Mouse (Mus musculus): ENCODE data around the gene Gpc6. TPM values are rescaled to one million over a fixed set of nuclear protein-coding genes. Genes with fewer than 3 reads are reported as not detected.
A peak's percentile ranks its signal among the peaks of the same experiment; 100 is the strongest.

Gene Gpc6
- total and polyA plus RNA-seq, 2 experiments from 2014 or later, result 11.0 to 17.1 TPM

DNA sequence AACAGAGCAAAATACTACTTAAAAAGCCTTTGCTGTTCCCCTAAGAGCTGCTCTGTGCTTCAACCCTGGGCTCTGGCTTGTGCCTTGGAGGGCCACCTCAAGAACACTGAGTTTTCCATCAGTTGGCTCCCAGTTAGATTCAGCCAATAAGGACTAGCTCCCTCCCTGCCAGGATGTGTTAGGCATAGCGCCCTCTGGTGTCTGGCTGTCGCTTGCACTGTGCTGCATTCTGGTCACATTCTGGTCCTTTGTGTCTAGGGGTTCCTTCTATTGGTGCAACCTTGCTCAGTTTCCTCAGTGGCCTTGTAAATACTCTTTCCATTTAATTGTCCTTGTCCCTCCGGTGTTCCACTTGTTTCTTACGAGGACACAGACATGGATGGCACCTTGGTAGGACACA lies 1037.3 kb downstream of the Gpc6 start:
- ATAC-seq (ENCODE audit: insufficient read depth, low read depth), result no peak
- TF ChIP-seq CTCF (IDR thresholded peaks at IDR 0.05; ENCODE audit: low read depth) (peak; percentile 46), EP300 (IDR thresholded peaks at IDR 0.05; ENCODE audit: low read depth) (no peak)
- WGBS, result 58% methylated on average over 4 of the region's 4 CpGs
- no peak overlapping the region for H3K27ac ChIP-seq (ENCODE audit: low read depth)
- no peaks in the 10 kb centered on the region for H3K4me1 ChIP-seq (ENCODE audit: control insufficient read depth, insufficient read depth)
- DNase-seq (ENCODE audit: low spot score), result no peak
- peaks cover 67% of the 10 kb centered on the region for H3K27me3 ChIP-seq (ENCODE audit: control insufficient read depth, insufficient read depth, low read length)
- H3K9me3 ChIP-seq (replicated peaks; ENCODE audit: control insufficient read depth, low read length), result no peaks in the 10 kb centered on the region
- no peaks in the 10 kb centered on the region for H3K36me3 ChIP-seq (replicated peaks; ENCODE audit: control insufficient read depth, insufficient read depth, low read length)
- H3K9ac ChIP-seq (replicated peaks; ENCODE audit: low read depth, low read length), result no peak overlapping the region
- no peak overlapping the region for H3K4me3 ChIP-seq (ENCODE audit: low read depth, low read length)
- H3K4me2 ChIP-seq (ENCODE audit: low read depth, low read length), result no peak overlapping the region

DNA sequence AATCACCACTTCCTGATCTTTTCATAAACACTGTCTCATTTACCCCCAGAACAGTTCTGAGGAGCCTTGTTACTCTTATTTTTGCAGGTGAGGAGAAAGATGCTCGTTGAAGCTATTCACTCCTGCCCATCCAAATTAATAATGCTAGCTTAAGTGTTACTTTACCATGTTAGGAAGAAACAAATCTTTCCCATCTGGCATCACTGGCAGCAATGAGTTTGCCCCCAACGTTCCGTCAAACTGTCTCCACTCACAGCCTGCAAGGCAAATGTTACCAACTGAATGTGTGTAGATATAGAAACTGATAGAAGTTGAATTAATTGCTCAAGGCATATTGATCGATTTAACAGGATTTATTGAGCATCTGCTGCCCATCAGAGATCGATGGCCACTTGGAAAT lies 1047.5 kb downstream of the Gpc6 start:
- Histone ChIP-seq H3K9ac (replicated peaks; ENCODE audit: low read depth, low read length) (no peak overlapping the region), H3K4me3 (ENCODE audit: low read depth, low read length) (no peak overlapping the region), H3K9me3 (replicated peaks; ENCODE audit: control insufficient read depth, low read length) (no peaks in the 10 kb centered on the region), H3K27me3 (ENCODE audit: control insufficient read depth, insufficient read depth, low read length) (peaks cover 52% of the 10 kb centered on the region), H3K4me1 (ENCODE audit: control insufficient read depth, insufficient read depth) (no peaks in the 10 kb centered on the region), H3K4me2 (ENCODE audit: low read depth, low read length) (no peak overlapping the region), H3K27ac (ENCODE audit: low read depth) (no peak overlapping the region), H3K36me3 (replicated peaks; ENCODE audit: control insufficient read depth, insufficient read depth, low read length) (no peaks in the 10 kb centered on the region)
- DNase-seq (ENCODE audit: low spot score) (no peak), ATAC-seq (ENCODE audit: insufficient read depth, low read depth) (no peak)
- no peak for TF ChIP-seq CTCF (IDR thresholded peaks at IDR 0.05; ENCODE audit: low read depth)
- no peak for TF ChIP-seq EP300 (IDR thresholded peaks at IDR 0.05; ENCODE audit: low read depth)
- WGBS, result 76% methylated on average over 5 of the region's 5 CpGs

DNA sequence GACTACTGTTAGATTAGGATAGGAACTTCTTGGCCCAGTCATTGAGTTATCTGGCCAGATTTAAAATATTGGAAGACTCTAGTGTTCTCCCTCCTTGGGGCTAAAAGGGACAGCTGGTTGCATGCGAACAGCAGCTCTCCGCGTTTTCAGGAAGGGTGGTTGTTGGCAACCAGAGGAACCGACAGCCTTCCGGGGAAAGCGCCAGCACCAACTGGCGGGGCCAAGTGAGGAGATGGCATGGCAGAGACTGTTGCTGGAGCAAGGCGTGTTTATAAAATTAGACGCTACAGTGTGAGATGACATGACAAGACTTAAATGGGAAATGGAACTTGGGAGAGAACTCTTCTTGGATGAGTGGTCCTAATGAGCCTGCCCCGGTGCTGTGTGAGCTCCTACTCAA lies 1056.4 kb downstream of the Gpc6 start:
- peaks cover 7% of the 10 kb centered on the region; the same call in 1 of the 2 replicates for H3K9me3 ChIP-seq (replicated peaks; ENCODE audit: control insufficient read depth, low read length)
- no peaks in the 10 kb centered on the region for H3K36me3 ChIP-seq (replicated peaks; ENCODE audit: control insufficient read depth, insufficient read depth, low read length)
- ATAC-seq (ENCODE audit: insufficient read depth, low read depth) (no peak), DNase-seq (ENCODE audit: low spot score) (no peak)
- 93% methylated on average over 10 of the region's 10 CpGs for WGBS
- no peak overlapping the region for H3K9ac ChIP-seq (replicated peaks; ENCODE audit: low read depth, low read length)
- H3K4me1 ChIP-seq (ENCODE audit: control insufficient read depth, insufficient read depth), result no peaks in the 10 kb centered on the region
- TF ChIP-seq EP300 (IDR thresholded peaks at IDR 0.05; ENCODE audit: low read depth) (no peak), CTCF (IDR thresholded peaks at IDR 0.05; ENCODE audit: low read depth) (no peak)
- peaks cover 20% of the 10 kb centered on the region for H3K27me3 ChIP-seq (ENCODE audit: control insufficient read depth, insufficient read depth, low read length)
- no peak overlapping the region for H3K4me3 ChIP-seq (ENCODE audit: low read depth, low read length)
- no peak overlapping the region for H3K4me2 ChIP-seq (ENCODE audit: low read depth, low read length)
- H3K27ac ChIP-seq (ENCODE audit: low read depth), result no peak overlapping the region

DNA sequence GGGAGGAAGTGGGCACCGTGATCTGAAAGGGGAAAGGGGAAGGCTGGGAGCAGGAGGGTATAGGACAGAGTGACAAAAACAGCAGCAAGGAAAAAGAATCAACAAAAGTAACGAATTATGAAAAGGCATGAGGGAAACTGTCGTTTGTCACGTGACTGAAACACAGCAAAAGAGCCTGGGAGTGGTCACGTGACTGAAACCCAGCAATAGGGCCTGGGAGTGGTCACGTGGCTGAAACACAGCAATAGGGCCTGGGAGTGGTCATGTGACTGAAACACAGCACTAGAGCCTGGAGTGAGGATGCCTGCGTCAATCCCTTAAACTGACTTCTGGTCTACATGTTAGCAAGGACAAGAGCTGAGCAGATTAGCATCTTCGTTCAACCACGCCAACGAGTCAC lies 1063.3 kb downstream of the Gpc6 start:
- peaks cover 62% of the 10 kb centered on the region for H3K27me3 ChIP-seq (ENCODE audit: control insufficient read depth, insufficient read depth, low read length)
- H3K4me1 ChIP-seq (ENCODE audit: control insufficient read depth, insufficient read depth), result no peaks in the 10 kb centered on the region
- 82% methylated on average over 10 of the region's 10 CpGs for WGBS
- no peaks in the 10 kb centered on the region for H3K36me3 ChIP-seq (replicated peaks; ENCODE audit: control insufficient read depth, insufficient read depth, low read length)
- DNase-seq (ENCODE audit: low spot score), result no peak
- no peak overlapping the region for H3K4me3 ChIP-seq (ENCODE audit: low read depth, low read length)
- no peak overlapping the region for H3K27ac ChIP-seq (ENCODE audit: low read depth)
- TF ChIP-seq EP300 (IDR thresholded peaks at IDR 0.05; ENCODE audit: low read depth), result no peak
- TF ChIP-seq CTCF (IDR thresholded peaks at IDR 0.05; ENCODE audit: low read depth), result no peak
- no peaks in the 10 kb centered on the region; the same call in 1 of the 2 replicates for H3K9me3 ChIP-seq (replicated peaks; ENCODE audit: control insufficient read depth, low read length)
- H3K9ac ChIP-seq (replicated peaks; ENCODE audit: low read depth, low read length), result no peak overlapping the region
- ATAC-seq (ENCODE audit: insufficient read depth, low read depth), result no peak
- H3K4me2 ChIP-seq (ENCODE audit: low read depth, low read length), result no peak overlapping the region

DNA sequence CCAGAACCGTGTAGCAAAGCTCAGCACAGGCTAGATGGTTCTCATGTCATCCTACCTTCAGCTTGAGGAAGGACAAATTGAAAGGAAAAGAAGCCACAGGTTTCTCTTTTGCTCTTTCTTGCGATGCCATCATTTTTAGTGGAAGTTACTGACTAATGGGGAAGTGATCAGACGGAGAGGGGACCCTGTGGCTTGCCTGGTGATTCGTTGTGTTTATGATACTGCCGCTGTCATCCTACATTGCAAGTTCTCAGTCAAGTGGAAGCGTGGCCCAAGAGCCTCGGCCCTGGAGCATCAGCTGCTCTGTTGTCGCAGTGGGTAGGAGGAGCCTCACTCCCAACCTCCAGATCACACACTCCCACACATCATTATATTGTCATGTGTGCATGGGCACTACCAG lies 1065.1 kb downstream of the Gpc6 start:
- no peak for DNase-seq (ENCODE audit: low spot score)
- 65% methylated on average over 8 of the region's 8 CpGs for WGBS
- H3K27me3 ChIP-seq (ENCODE audit: control insufficient read depth, insufficient read depth, low read length), result peaks cover 70% of the 10 kb centered on the region
- no peak overlapping the region for H3K27ac ChIP-seq (ENCODE audit: low read depth)
- H3K4me3 ChIP-seq (ENCODE audit: low read depth, low read length), result no peak overlapping the region
- no peaks in the 10 kb centered on the region for H3K4me1 ChIP-seq (ENCODE audit: control insufficient read depth, insufficient read depth)
- no peaks in the 10 kb centered on the region for H3K36me3 ChIP-seq (replicated peaks; ENCODE audit: control insufficient read depth, insufficient read depth, low read length)
- no peak overlapping the region for H3K9ac ChIP-seq (replicated peaks; ENCODE audit: low read depth, low read length)
- no peaks in the 10 kb centered on the region; the same call in 1 of the 2 replicates for H3K9me3 ChIP-seq (replicated peaks; ENCODE audit: control insufficient read depth, low read length)
- no peak for TF ChIP-seq CTCF (IDR thresholded peaks at IDR 0.05; ENCODE audit: low read depth)
- H3K4me2 ChIP-seq (ENCODE audit: low read depth, low read length), result no peak overlapping the region
- ATAC-seq (ENCODE audit: insufficient read depth, low read depth), result no peak

DNA sequence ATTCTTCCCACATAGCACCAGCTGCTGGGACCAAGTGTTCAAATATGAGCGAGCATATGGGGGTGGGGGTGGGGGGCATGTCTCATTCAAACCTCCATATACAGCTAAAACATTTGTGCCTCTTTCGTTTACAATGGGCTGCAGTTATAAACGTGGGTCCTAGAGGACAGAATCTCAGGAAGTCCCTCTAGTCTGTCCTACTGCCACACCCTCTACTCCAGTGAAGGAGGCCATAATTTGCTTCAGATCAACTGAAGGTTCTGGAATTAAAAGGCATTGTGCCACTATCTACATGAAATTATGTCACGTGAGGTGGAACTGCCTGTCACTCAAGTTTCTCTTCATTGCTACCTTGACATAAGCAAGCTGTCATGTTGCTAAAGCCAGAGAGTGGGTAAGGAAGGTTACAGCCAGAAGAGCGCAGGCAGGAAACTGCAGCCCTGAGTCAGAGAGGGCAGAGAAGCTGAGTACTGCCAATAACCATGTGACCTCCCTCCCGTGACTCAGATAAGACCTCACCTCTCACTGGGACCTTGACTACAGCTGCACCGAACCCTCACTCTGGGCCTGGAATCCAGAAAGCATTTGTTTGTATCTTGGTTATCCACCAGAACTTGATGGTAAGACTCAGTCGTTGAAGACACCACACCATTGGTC lies 1067.6 kb downstream of the Gpc6 start:
- no peak for ATAC-seq (ENCODE audit: insufficient read depth, low read depth)
- Histone ChIP-seq H3K9me3 (replicated peaks; ENCODE audit: control insufficient read depth, low read length) (0 out of 2 replicates have a peak, but pooled peaks cover 3% of the 10 kb centered on the region), H3K4me1 (ENCODE audit: control insufficient read depth, insufficient read depth) (no peaks in the 10 kb centered on the region), H3K4me3 (ENCODE audit: low read depth, low read length) (no peak overlapping the region), H3K27ac (ENCODE audit: low read depth) (no peak overlapping the region), H3K9ac (replicated peaks; ENCODE audit: low read depth, low read length) (no peak overlapping the region), H3K36me3 (replicated peaks; ENCODE audit: control insufficient read depth, insufficient read depth, low read length) (no peaks in the 10 kb centered on the region), H3K27me3 (ENCODE audit: control insufficient read depth, insufficient read depth, low read length) (peaks cover 62% of the 10 kb centered on the region), H3K4me2 (ENCODE audit: low read depth, low read length) (no peak overlapping the region)
- WGBS, result 51% methylated on average over 8 of the region's 8 CpGs
- TF ChIP-seq CTCF (IDR thresholded peaks at IDR 0.05; ENCODE audit: low read depth) (no peak), EP300 (IDR thresholded peaks at IDR 0.05; ENCODE audit: low read depth) (no peak)
- DNase-seq (ENCODE audit: low spot score), result no peak

All from heart, postnatal 0 days (tissue).